Comparison of ENCODE assay signal across 7 mouse cellular contexts in genomic region chr5:73647261-73647900, GRCm38 (mm10). TPM values are rescaled to one million over a fixed set of nuclear protein-coding genes. Genes with fewer than 3 reads are reported as not detected.
DNase-seq lines count a peak whose midpoint lies in the region; ATAC-seq and TF ChIP-seq lines count a peak whose summit lies in the region.

Gene Sgcb (minus strand): TSS chr5:73647790.

- peak within 1 kb of the TSS; percentile 91 for H3K27ac ChIP-seq in limb, embryonic 10.5 days
- peak within 1 kb of the TSS; percentile 56; the same call in 1 of the 2 replicates for H3K27ac ChIP-seq in midbrain, embryonic 12.5 days (replicated peaks)
- H3K27ac ChIP-seq in small intestine, adult 2 months (ENCODE audit: insufficient read depth, low read depth, low read length): no peak within 1 kb of the TSS

- H3K4me3 ChIP-seq in limb, embryonic 10.5 days: peak within 1 kb of the TSS; percentile 92
- H3K4me3 ChIP-seq in midbrain, embryonic 12.5 days: peak within 1 kb of the TSS; percentile 92
- peak within 1 kb of the TSS; percentile 83 for H3K4me3 ChIP-seq in small intestine, adult 2 months (ENCODE audit: low read depth, low read length)

- under 1% methylated on average over 62 of the region's 62 CpGs for WGBS in limb, embryonic 10.5 days
- WGBS in midbrain, embryonic 12.5 days: under 1% methylated on average over 40 of the region's 62 CpGs
- 1% methylated on average over 59 of the region's 62 CpGs for WGBS in small intestine, adult 2 months

- H3K27me3 ChIP-seq in limb, embryonic 10.5 days (ENCODE audit: low read depth, poor library complexity, severe bottlenecking): peaks cover 46% of the 10 kb centered on the region
- H3K27me3 ChIP-seq in midbrain, embryonic 12.5 days: peaks cover 53% of the 10 kb centered on the region
- peaks cover 36% of the 10 kb centered on the region for H3K27me3 ChIP-seq in small intestine, adult 2 months (ENCODE audit: control insufficient read depth, insufficient read depth, low read length)

- peak; percentile 81 for ATAC-seq in granulocyte monocyte progenitor cell, adult 5-6 weeks (replicated peaks; ENCODE audit: poor library complexity, severe bottlenecking)
- ATAC-seq in midbrain, embryonic 12.5 days (ENCODE audit: low FRiP score, low read depth): peak; percentile 88

- H3K36me3 ChIP-seq in limb, embryonic 10.5 days: peaks cover 10% of the 10 kb centered on the region
- H3K36me3 ChIP-seq in midbrain, embryonic 12.5 days: peaks cover 4% of the 10 kb centered on the region; the same call in 1 of the 2 replicates
- H3K36me3 ChIP-seq in small intestine, adult 2 months (ENCODE audit: control insufficient read depth, insufficient read depth, low read length): no peaks in the 10 kb centered on the region

- peak within 1 kb of the TSS; percentile 76 for H3K4me2 ChIP-seq in midbrain, embryonic 12.5 days (replicated peaks)

- TF ChIP-seq POLR2A in small intestine, adult 2 months (IDR thresholded peaks at IDR 0.05; ENCODE audit: low read depth, low read length): no peak; the same call in 1 of the 2 replicates

- H3K4me1 ChIP-seq in limb, embryonic 10.5 days: peaks cover 57% of the 10 kb centered on the region
- H3K4me1 ChIP-seq in midbrain, embryonic 12.5 days: peaks cover 25% of the 10 kb centered on the region
- peaks cover 7% of the 10 kb centered on the region for H3K4me1 ChIP-seq in small intestine, adult 2 months (ENCODE audit: control insufficient read depth, insufficient read depth, insufficient read length, low read length)

- DNase-seq in adrenal gland, adult 8-10 months: peak; percentile 81
- peak; percentile 90 for DNase-seq in embryo, embryonic 9.5 days (ENCODE audit: extremely low spot score)
- DNase-seq in kidney, adult 11 months: peak; percentile 87
- peak; percentile 92 for DNase-seq in limb, embryonic 10.5 days (ENCODE audit: low spot score)

- no peak for TF ChIP-seq CTCF in small intestine, adult 2 months (IDR thresholded peaks at IDR 0.05; ENCODE audit: extremely low read depth, insufficient read length, insufficient replicate concordance, low read depth, low read length)

- H3K9me3 ChIP-seq in limb, embryonic 10.5 days (replicated peaks): no peaks in the 10 kb centered on the region
- no peaks in the 10 kb centered on the region for H3K9me3 ChIP-seq in midbrain, embryonic 12.5 days

- peak within 1 kb of the TSS; percentile 84 for H3K9ac ChIP-seq in midbrain, embryonic 12.5 days (replicated peaks)

RNA-seq across cellular contexts. Expression of gene Sgcb, which starts in this region (rescaled TPM):
- total RNA-seq in adrenal gland, adult 8-10 months (2022): 10 to 100 TPM; 23.3 to 30.5 (median 24.9) TPM
- 4.1 and 8.2 TPM in 2 replicates for total RNA-seq in granulocyte monocyte progenitor cell, adult 5-6 weeks (2014; fragmentation: Nextera tagmentation)
- total RNA-seq in granulocyte monocyte progenitor cell, adult 5-6 weeks (2017): 3.3 and 3.9 TPM in 2 replicates
- polyA plus RNA-seq in limb, embryonic 10.5 days (2016; fragmentation: Nextera tagmentation; extraction: Ambion mirVana): 22.3 and 26.5 TPM in 2 replicates
- 22.5 and 23.4 TPM in 2 replicates for polyA plus RNA-seq in midbrain, embryonic 12.5 days (2016; fragmentation: Nextera tagmentation; extraction: Ambion mirVana)
- 0.67 and 1.1 TPM in 2 replicates for polyA plus RNA-seq in small intestine, adult 2 months (2012; rRNA removed)

Comparison
In these comparisons a context has a peak if more than half of its experiments do, and no peak if none do; other contexts are left out.
1. RNA of gene Sgcb (polyA plus RNA-seq): 22.3 to 26.5 TPM in limb, embryonic 10.5 days and 22.5 to 23.4 TPM in midbrain, embryonic 12.5 days; 0.67 to 1.1 TPM in small intestine, adult 2 months; every median in the first group is over 10 times any median in the second.
2. Peak in every context shown above with its lines, with median percentiles within 50 percentile points of each other: DNase-seq and H3K4me3 ChIP-seq.